Mouse (Mus musculus) ES-Bruce4 (cell line): ENCODE data around the gene Gp1ba.

Source experiments
- CTCF ChIP-seq: IDR thresholded peaks from one replicate; pipeline ENCODE4 v1.8.1; 2011; ENCODE audit warnings: low read depth, low read length
- POLR2A ChIP-seq: IDR thresholded peaks from one replicate; pipeline ENCODE4 v1.8.1; 2011; ENCODE audit warnings: low read length; ENCODE audit not compliant: insufficient read depth

DNA sequence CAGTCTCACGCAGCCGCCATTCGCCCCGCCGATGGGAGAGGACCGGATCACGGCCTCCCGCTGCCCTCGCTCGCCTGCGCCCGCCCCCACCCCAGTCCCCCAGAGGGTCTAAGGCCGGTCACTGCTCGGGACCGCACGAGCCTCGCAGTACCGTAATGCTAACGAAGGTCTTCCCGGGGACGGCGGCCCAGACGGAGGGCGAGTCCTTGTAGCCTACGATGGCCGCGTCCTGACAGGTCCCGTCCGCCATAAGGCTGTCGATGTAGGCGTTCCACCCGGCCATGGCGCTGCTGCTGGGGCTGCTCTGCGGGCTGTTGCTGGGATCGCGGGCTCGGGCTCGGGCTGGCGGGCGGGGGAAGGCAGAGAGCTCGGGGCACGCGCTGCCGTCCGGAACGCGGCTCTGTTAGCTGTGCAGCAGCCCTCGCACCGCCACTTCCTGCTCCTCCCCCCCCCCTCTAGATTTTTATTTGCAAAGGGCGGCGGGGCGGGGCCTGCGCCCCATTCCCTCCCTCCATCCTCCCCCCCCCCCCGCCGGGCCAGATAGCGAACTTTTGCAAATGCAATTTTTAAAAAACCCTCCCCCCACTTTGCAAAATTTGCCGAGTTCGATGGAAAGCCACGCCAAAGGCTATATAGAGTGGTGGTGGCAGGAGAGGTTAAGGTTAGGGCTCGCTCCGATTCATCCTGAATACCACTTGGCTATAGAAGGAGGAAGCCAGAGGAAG, 15.4 kb downstream of the Gp1ba start, which contains the start of gene Pfn1:
- TF ChIP-seq CTCF (no peak), POLR2A (peak; percentile 40)
